Mouse (Mus musculus) MEL (cell line): Measurements from ENCODE around the gene Paxx. TPM values are rescaled to one million over a fixed set of nuclear protein-coding genes. Genes with fewer than 3 reads are reported as not detected.

Experiments used
- DNase-seq: peaks from one replicate; pipeline ENCODE4 v3.0.0; 2011; ENCODE audit warnings: low read depth, low spot score
- H3K27ac ChIP-seq: 2 replicates; pipeline ENCODE4 v1.5.1; 2012; ENCODE audit warnings: low read depth, mild to moderate bottlenecking, control low read depth, low read length, moderate library complexity; ENCODE audit not compliant: control insufficient read depth
- H3K27me3 ChIP-seq, 2 experiments: fragments of 150-350 bp in 1 of 2; sonication (generic) in 1 of 2; 2 replicates each; pipeline ENCODE4 v1.6.1; 2012; ENCODE audit warnings: low read length in 2 of 2, mild to moderate bottlenecking in 2 of 2, improper control_type of control experiment in 1 of 2, moderate library complexity in 1 of 2; ENCODE audit not compliant: insufficient read depth in 2 of 2, control insufficient read depth in 1 of 2
- H3K36me3 ChIP-seq, 2 experiments: 2 replicates each; pipeline ENCODE4 v1.6.1; 2012 to 2014; ENCODE audit warnings: low read length in 2 of 2, improper control_type of control experiment in 1 of 2, inconsistent platforms in 1 of 2, mild to moderate bottlenecking in 1 of 2; ENCODE audit not compliant: insufficient read depth in 2 of 2, control insufficient read depth in 1 of 2
- H3K4me1 ChIP-seq, 2 experiments: fragments of 150-350 bp in 1 of 2; sonication (generic) in 1 of 2; 2 replicates each; pipeline ENCODE4 v1.6.1; 2012; ENCODE audit warnings: low read length in 2 of 2, improper control_type of control experiment in 1 of 2, mild to moderate bottlenecking in 1 of 2; ENCODE audit not compliant: insufficient read depth in 2 of 2, control insufficient read depth in 1 of 2
- H3K4me3 ChIP-seq, 2 experiments: fragments of 150-350 bp in 1 of 2; sonication (generic) in 1 of 2; 2 replicates each; pipeline ENCODE4 v1.5.1; 2012; ENCODE audit warnings: low read depth in 2 of 2, low read length in 2 of 2, mild to moderate bottlenecking in 2 of 2, moderate library complexity in 2 of 2, control low read depth in 1 of 2, improper control_type of control experiment in 1 of 2; ENCODE audit not compliant: control insufficient read depth in 1 of 2, insufficient read depth in 1 of 2
- H3K79me2 ChIP-seq: 2 replicates; pipeline ENCODE4 v1.6.1; 2012; ENCODE audit warnings: mild to moderate bottlenecking, low read length, moderate library complexity; ENCODE audit not compliant: control insufficient read depth, poor library complexity, insufficient read depth
- H3K9ac ChIP-seq: 2 replicates; pipeline ENCODE4 v1.6.1; 2012; ENCODE audit warnings: low read depth, mild to moderate bottlenecking, control low read depth, low read length, moderate library complexity; ENCODE audit not compliant: control insufficient read depth, poor library complexity, severe bottlenecking
- H3K9me3 ChIP-seq: fragments of 150-350 bp; sonication (generic); replicated peaks from 2 replicates; pipeline ENCODE4 v1.6.1; 2012; ENCODE audit warnings: mild to moderate bottlenecking, low read length, improper control_type of control experiment, moderate library complexity; ENCODE audit not compliant: insufficient read depth
- CHD1 ChIP-seq: IDR thresholded peaks from 2 replicates; pipeline ENCODE4 v1.6.1; 2012; ENCODE audit warnings: low read depth, mild to moderate bottlenecking, inconsistent platforms, low read length, improper control_type of control experiment
- CHD2 ChIP-seq: IDR thresholded peaks from 2 replicates; pipeline ENCODE4 v1.6.1; 2011; ENCODE audit warnings: low read length, improper control_type of control experiment
- ELF1 ChIP-seq: IDR thresholded peaks from 2 replicates; pipeline ENCODE4 v1.6.1; 2014; ENCODE audit warnings: low read depth, mild to moderate bottlenecking, inconsistent platforms, low read length, improper control_type of control experiment, moderate library complexity
- EP300 ChIP-seq, 2 experiments: IDR thresholded peaks; 2 replicates each; pipeline ENCODE4 v1.6.1; 2011; ENCODE audit warnings: improper control_type of control experiment in 2 of 2, low read length in 2 of 2, low read depth in 1 of 2, mild to moderate bottlenecking in 1 of 2
- ETS1 ChIP-seq: IDR thresholded peaks from 2 replicates; pipeline ENCODE4 v1.6.1; 2012; ENCODE audit warnings: low read depth, mild to moderate bottlenecking, inconsistent platforms, low read length, improper control_type of control experiment, moderate library complexity
- GABPA ChIP-seq: IDR thresholded peaks from 2 replicates; pipeline ENCODE4 v1.6.1; 2012; ENCODE audit warnings: low read depth, mild to moderate bottlenecking, inconsistent platforms, low read length, improper control_type of control experiment, moderate library complexity
- GATA1 ChIP-seq: IDR thresholded peaks from 2 replicates; pipeline ENCODE4 v1.6.1; 2011; ENCODE audit warnings: low read depth, low read length, improper control_type of control experiment
- HCFC1 ChIP-seq: IDR thresholded peaks from 2 replicates; pipeline ENCODE4 v1.6.1; 2012; ENCODE audit warnings: low read depth, mild to moderate bottlenecking, inconsistent platforms, low read length, improper control_type of control experiment, moderate library complexity
- JUND ChIP-seq: IDR thresholded peaks from 2 replicates; pipeline ENCODE4 v1.6.1; 2011; ENCODE audit warnings: low read depth, mild to moderate bottlenecking, improper control_type of control experiment, low read length
- MAX ChIP-seq: IDR thresholded peaks from 2 replicates; pipeline ENCODE4 v1.6.1; 2011; ENCODE audit warnings: low read length, improper control_type of control experiment
- MYC ChIP-seq: IDR thresholded peaks from 2 replicates; pipeline ENCODE4 v1.6.1; 2011; ENCODE audit warnings: low read depth, mild to moderate bottlenecking, low read length, improper control_type of control experiment, moderate library complexity
- NELFE ChIP-seq: IDR thresholded peaks from 2 replicates; pipeline ENCODE4 v1.6.1; 2011; ENCODE audit warnings: low read depth, low read length, improper control_type of control experiment
- POLR2A ChIP-seq, 2 experiments: IDR thresholded peaks; 2 replicates each; pipeline ENCODE4 v1.6.1; 2011 to 2012; ENCODE audit warnings: low read length in 2 of 2, mild to moderate bottlenecking in 2 of 2, control low read depth in 1 of 2, improper control_type of control experiment in 1 of 2, low read depth in 1 of 2, moderate library complexity in 1 of 2; ENCODE audit not compliant: control insufficient read depth in 1 of 2, insufficient read depth in 1 of 2, poor library complexity in 1 of 2
- RCOR1 ChIP-seq: IDR thresholded peaks from 2 replicates; pipeline ENCODE4 v1.6.1; 2012; ENCODE audit warnings: low read depth, mild to moderate bottlenecking, inconsistent platforms, low read length, improper control_type of control experiment
- SIN3A ChIP-seq: IDR thresholded peaks from 2 replicates; pipeline ENCODE4 v1.6.1; 2012; ENCODE audit warnings: low read length, improper control_type of control experiment, inconsistent platforms
- TAL1 ChIP-seq: IDR thresholded peaks from 2 replicates; pipeline ENCODE4 v1.6.1; 2012; ENCODE audit warnings: mild to moderate bottlenecking, inconsistent platforms, low read length, moderate library complexity, mixed read lengths
- USF2 ChIP-seq, 2 experiments: IDR thresholded peaks; 2 replicates each; pipeline ENCODE4 v1.6.1; 2011 to 2012; ENCODE audit warnings: improper control_type of control experiment in 2 of 2, low read length in 2 of 2, borderline replicate concordance in 1 of 2, inconsistent platforms in 1 of 2, low read depth in 1 of 2, mild to moderate bottlenecking in 1 of 2; ENCODE audit not compliant: insufficient read depth in 1 of 2
- ZKSCAN1 ChIP-seq: IDR thresholded peaks from 2 replicates; pipeline ENCODE4 v1.6.1; 2012; ENCODE audit warnings: low read depth, mild to moderate bottlenecking, inconsistent platforms, low read length, improper control_type of control experiment, moderate library complexity
- polyA plus RNA-seq, 2 experiments: library from polyadenylated mRNA; stranded (reverse) in 1 of 2; unstranded in 1 of 2; fragments of >175 nt in 1 of 2; fragments of >200 nt in 1 of 2; gene quantifications; 2 replicates each; pipeline versions ENCODE4 v1.2.1 to v1.2.4; 2012; ENCODE audit warnings: low replicate concordance in 2 of 2, low read depth in 1 of 2; ENCODE audit not compliant: insufficient read length in 2 of 2, insufficient read depth in 1 of 2, missing spikeins in 1 of 2
- total RNA-seq: library from RNA; depleted of rRNA; stranded (reverse); fragments of 300-350 nt; gene quantifications from 2 replicates; pipeline ENCODE4 v1.2.3, GENCODE M21; 2012

Gene Paxx
- total and polyA plus RNA-seq, 3 experiments = 18.5 to 22.1 TPM; not detected in 1

GRCm38 (mm10) chr2:25458911-25459310, 2.0 kb downstream of the Paxx start:
- TF ChIP-seq RCOR1 (no peak), GABPA (no peak), EP300 (IDR thresholded peaks at IDR 0.05; ENCODE audit: low read depth in 1 of 2, low read length in 2 of 2) (no peak)
- peaks cover 8% of the 10 kb centered on the region; the same call in 1 of the 2 replicates for H3K79me2 ChIP-seq
- no peak overlapping the region for H3K27ac ChIP-seq
- H3K36me3 ChIP-seq = no peaks in the 10 kb centered on the region
- H3K4me3 ChIP-seq = no peak overlapping the region
- no peaks in the 10 kb centered on the region for H3K27me3 ChIP-seq
- no peak overlapping the region for H3K9ac ChIP-seq
- no peak for DNase-seq
- no peaks in the 10 kb centered on the region for H3K9me3 ChIP-seq
- H3K4me1 ChIP-seq = peaks cover 4 to 11% of the 10 kb centered on the region in 2 experiments; a peak in 3 of 4 replicates

- no peak overlapping the region for H3K4me3 ChIP-seq
- no peak overlapping the region for H3K9ac ChIP-seq
- DNase-seq = no peak
- peaks cover 4 to 11% of the 10 kb centered on the region in 2 experiments; a peak in 3 of 4 replicates for H3K4me1 ChIP-seq
- no peaks in the 10 kb centered on the region for H3K9me3 ChIP-seq
- H3K36me3 ChIP-seq = no peaks in the 10 kb centered on the region
- H3K27ac ChIP-seq = no peak overlapping the region
- H3K27me3 ChIP-seq = no peaks in the 10 kb centered on the region
- H3K79me2 ChIP-seq = peaks cover 8% of the 10 kb centered on the region; the same call in 1 of the 2 replicates
- no peak for TF ChIP-seq CHD1
- TF ChIP-seq GATA1 = no peak
- no peak for TF ChIP-seq NELFE
- no peak for TF ChIP-seq USF2 (IDR thresholded peaks at IDR 0.05; ENCODE audit: borderline replicate concordance in 1 of 2, insufficient read depth in 1 of 2, low read depth in 1 of 2, low read length in 2 of 2)
- TF ChIP-seq ELF1 = no peak
- no peak for TF ChIP-seq RCOR1
- no peak for TF ChIP-seq SIN3A
- TF ChIP-seq MAX = no peak
- no peak for TF ChIP-seq TAL1
- TF ChIP-seq HCFC1 = no peak
- no peak for TF ChIP-seq POLR2A (IDR thresholded peaks at IDR 0.05; ENCODE audit: control insufficient read depth in 1 of 2, insufficient read depth in 1 of 2, low read depth in 1 of 2, low read length in 2 of 2, poor library complexity in 1 of 2)
- no peak for TF ChIP-seq ETS1
- no peak for TF ChIP-seq EP300 (IDR thresholded peaks at IDR 0.05; ENCODE audit: low read depth in 1 of 2, low read length in 2 of 2)
- no peak for TF ChIP-seq CHD2
- no peak for TF ChIP-seq ZKSCAN1
- TF ChIP-seq MYC = no peak
- no peak for TF ChIP-seq JUND
Observed at GRCm38 (mm10) chr2:25457022-25457896, 3.6 kb downstream of the Paxx start.
